Mouse (Mus musculus): ENCODE data around the gene E2f8.

- TF ChIP-seq CTCF (IDR thresholded peaks at IDR 0.05; ENCODE audit: extremely low read depth, insufficient read depth, insufficient read length, insufficient replicate concordance) (no peak), POLR2A (IDR thresholded peaks at IDR 0.05; ENCODE audit: low read depth, low read length) (no peak)
Observed at GRCm38 (mm10) chr7:48845213-48845973, 36.0 kb downstream of the E2f8 start.
